Mouse (Mus musculus): ENCODE results near the gene Plin4. TPM values are rescaled to one million over a fixed set of nuclear protein-coding genes. Genes with fewer than 3 reads are reported as not detected.
A peak's percentile ranks its signal among the peaks of the same experiment; 100 is the strongest.

The Plin4 gene
- total and polyA plus RNA-seq, 3 experiments = 0.04 TPM; not detected in 1

DNA sequence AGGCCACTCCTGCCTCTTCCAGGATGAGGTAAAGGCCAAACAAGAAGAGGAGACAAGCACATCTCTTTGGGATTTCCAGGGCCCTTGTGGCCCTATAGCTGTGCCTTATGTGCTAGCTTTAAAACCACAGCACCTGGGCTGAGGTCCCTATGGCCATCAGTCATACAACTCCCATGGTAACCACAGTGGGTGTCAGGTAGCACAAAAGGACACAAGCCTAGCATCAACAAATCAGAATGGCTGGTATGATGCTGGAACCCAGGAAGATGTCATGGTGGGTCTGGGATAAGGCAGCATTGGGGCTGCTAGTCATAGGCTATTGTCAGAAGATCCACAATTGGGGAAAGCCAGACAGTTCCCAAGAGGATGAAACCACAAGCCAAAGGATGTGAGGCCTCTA, 38.5 kb downstream of the Plin4 start:
- H3K4me1 ChIP-seq (ENCODE audit: control insufficient read depth in 1 of 2, insufficient read depth in 2 of 2) = peaks cover 5 to 34% of the 10 kb centered on the region in 2 experiments; a peak in 3 of 4 replicates
- DNase-seq (ENCODE audit: extremely low read depth) = peak; percentile 20
- in situ Hi-C loops (cut with MboI; ENCODE audit: low pct_ligation_motif_present, low pct_unique_long_range_greater_than_20kb, low sequenced_read_pairs) = no loop called here
- TF ChIP-seq CHD1 (IDR thresholded peaks at IDR 0.05; ENCODE audit: low read depth, low read length) = no peak
- TF ChIP-seq JUN (IDR thresholded peaks at IDR 0.05; ENCODE audit: insufficient read depth, low read depth, low read length) = no peak
- 0 out of 2 replicates have a peak, but pooled peaks have one; percentile 16 for TF ChIP-seq POLR2A (IDR thresholded peaks at IDR 0.05; ENCODE audit: low read depth, low read length)
- H3K4me3 ChIP-seq (replicated peaks in 1 of 3; ENCODE audit: low read depth in 2 of 3, low read length in 2 of 3, poor library complexity in 1 of 3) = no peak overlapping the region
- H3K9ac ChIP-seq (ENCODE audit: insufficient read depth, low read depth) = no peak overlapping the region
- H3K27ac ChIP-seq (ENCODE audit: insufficient read depth, low read depth) = no peak overlapping the region
- peaks cover 63 to 72% of the 10 kb centered on the region in 2 experiments for H3K36me3 ChIP-seq (replicated peaks in 1 of 2; ENCODE audit: control insufficient read depth in 1 of 2, insufficient read depth in 1 of 2, low read length in 1 of 2)
- H3K27me3 ChIP-seq (replicated peaks) = no peaks in the 10 kb centered on the region
- no peaks in the 10 kb centered on the region for H3K9me3 ChIP-seq (replicated peaks; ENCODE audit: low read length)
- dilution Hi-C loops (cut with MboI; ENCODE audit: extremely low pct_ligation_motif_present, extremely low pct_unique_long_range_greater_than_20kb, low sequenced_read_pairs) = no loop called here
- H3K4me2 ChIP-seq (ENCODE audit: insufficient read depth, low read depth, poor library complexity, severe bottlenecking) = no peak overlapping the region
- no peaks in the 10 kb centered on the region; the same call in 1 of the 2 replicates for H3K79me2 ChIP-seq (replicated peaks; ENCODE audit: control insufficient read depth, extremely low read depth, insufficient read depth, poor library complexity, severe bottlenecking)

DNA sequence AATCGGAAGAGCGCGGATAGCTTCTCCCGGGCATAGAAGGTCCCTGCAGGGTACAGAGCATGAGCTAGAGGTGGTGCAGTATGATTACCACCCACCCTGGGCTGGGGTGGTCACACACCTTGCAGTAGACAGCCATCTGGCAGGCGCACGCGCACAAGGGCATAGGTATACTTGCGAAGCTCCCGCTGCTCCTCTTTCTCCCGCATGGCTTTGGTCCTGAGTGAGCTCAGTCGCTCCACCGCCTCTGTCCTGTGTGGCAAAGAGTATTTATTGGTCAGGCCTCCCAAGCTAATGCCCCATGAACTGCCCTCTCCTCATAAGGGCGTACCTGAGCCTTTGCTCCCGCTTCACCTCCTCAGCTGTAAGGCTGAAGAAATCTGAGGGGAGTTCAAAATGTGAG, 40.5 kb downstream of the Plin4 start:
- peaks cover 83 to 92% of the 10 kb centered on the region in 2 experiments for H3K36me3 ChIP-seq (replicated peaks in 1 of 2; ENCODE audit: control insufficient read depth in 1 of 2, insufficient read depth in 1 of 2, low read length in 1 of 2)
- TF ChIP-seq RCOR1 (conservative IDR thresholded peaks at IDR 0.05; ENCODE audit: low read depth, low read length) = no peak
- no peak for TF ChIP-seq SIN3A (IDR thresholded peaks at IDR 0.05; ENCODE audit: low read length)
- TF ChIP-seq ELF1 (IDR thresholded peaks at IDR 0.05; ENCODE audit: low read depth, low read length) = no peak
- no peak for TF ChIP-seq USF2 (conservative IDR thresholded peaks at IDR 0.05; ENCODE audit: low read depth, low read length)
- TF ChIP-seq PAX5 (IDR thresholded peaks at IDR 0.05; ENCODE audit: low read length) = no peak
- no peak for TF ChIP-seq NELFE (IDR thresholded peaks at IDR 0.05; ENCODE audit: low read depth, low read length)
- TF ChIP-seq CTCF (conservative IDR thresholded peaks at IDR 0.05 in 1 of 2, IDR thresholded peaks at IDR 0.05 in 1 of 2; ENCODE audit: low read depth in 2 of 2, low read length in 2 of 2) = no peak
- no peak for TF ChIP-seq MAFK (IDR thresholded peaks at IDR 0.05; ENCODE audit: insufficient replicate concordance, low read length)
- no peak for TF ChIP-seq JUND (conservative IDR thresholded peaks at IDR 0.05; ENCODE audit: low read depth, low read length)
- no peaks in the 10 kb centered on the region; the same call in 1 of the 2 replicates for H3K79me2 ChIP-seq (replicated peaks; ENCODE audit: control insufficient read depth, extremely low read depth, insufficient read depth, poor library complexity, severe bottlenecking)
- H3K27me3 ChIP-seq (replicated peaks) = no peaks in the 10 kb centered on the region
- peaks cover 5 to 22% of the 10 kb centered on the region in 2 experiments; a peak in 3 of 4 replicates for H3K4me1 ChIP-seq (ENCODE audit: control insufficient read depth in 1 of 2, insufficient read depth in 2 of 2)
- no peak overlapping the region for H3K9ac ChIP-seq (ENCODE audit: insufficient read depth, low read depth)
- no peaks in the 10 kb centered on the region for H3K9me3 ChIP-seq (replicated peaks; ENCODE audit: low read length)
- no peak overlapping the region for H3K4me2 ChIP-seq (ENCODE audit: insufficient read depth, low read depth, poor library complexity, severe bottlenecking)
- dilution Hi-C loops (cut with MboI; ENCODE audit: extremely low pct_ligation_motif_present, extremely low pct_unique_long_range_greater_than_20kb, low sequenced_read_pairs) (no loop called here), in situ Hi-C loops (cut with MboI; ENCODE audit: low pct_ligation_motif_present, low pct_unique_long_range_greater_than_20kb, low sequenced_read_pairs) (no loop called here)
- DNase-seq (ENCODE audit: extremely low read depth) = no peak
- no peak overlapping the region for H3K4me3 ChIP-seq (replicated peaks in 1 of 3; ENCODE audit: low read depth in 2 of 3, low read length in 2 of 3, poor library complexity in 1 of 3)
- no peak overlapping the region for H3K27ac ChIP-seq (ENCODE audit: insufficient read depth, low read depth)

DNA sequence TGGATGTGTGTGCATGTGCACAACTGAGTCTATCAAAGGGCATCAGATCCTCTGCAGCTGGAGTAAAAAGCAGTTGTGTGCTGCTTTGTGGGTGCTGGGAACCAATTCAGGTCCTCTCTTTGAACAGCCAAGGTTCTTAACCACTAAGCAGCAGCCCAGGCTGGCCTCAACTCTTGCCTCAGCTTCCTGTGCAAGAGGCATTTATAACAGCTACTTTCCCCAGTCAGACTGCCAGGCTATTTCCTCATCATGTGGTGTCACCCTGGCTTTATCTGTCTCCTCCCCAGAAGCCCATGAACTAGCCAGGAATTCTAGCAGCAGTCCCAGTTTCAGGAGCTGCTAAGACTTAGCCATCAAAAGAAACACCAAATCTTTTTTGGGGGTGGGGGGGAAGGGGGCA, 43.2 kb downstream of the Plin4 start:
- H3K4me3 ChIP-seq (replicated peaks in 1 of 3; ENCODE audit: low read depth in 2 of 3, low read length in 2 of 3, poor library complexity in 1 of 3) = no peak overlapping the region
- H3K4me1 ChIP-seq (ENCODE audit: control insufficient read depth in 1 of 2, insufficient read depth in 2 of 2) = peaks cover 2 to 13% of the 10 kb centered on the region in 2 experiments; a peak in 2 of 4 replicates
- DNase-seq (ENCODE audit: extremely low read depth) = no peak
- no peak overlapping the region for H3K9ac ChIP-seq (ENCODE audit: insufficient read depth, low read depth)
- no peak overlapping the region for H3K4me2 ChIP-seq (ENCODE audit: insufficient read depth, low read depth, poor library complexity, severe bottlenecking)
- H3K79me2 ChIP-seq (replicated peaks; ENCODE audit: control insufficient read depth, extremely low read depth, insufficient read depth, poor library complexity, severe bottlenecking) = no peaks in the 10 kb centered on the region
- in situ Hi-C loops (cut with MboI; ENCODE audit: low pct_ligation_motif_present, low pct_unique_long_range_greater_than_20kb, low sequenced_read_pairs) (no loop called here), dilution Hi-C loops (cut with MboI; ENCODE audit: extremely low pct_ligation_motif_present, extremely low pct_unique_long_range_greater_than_20kb, low sequenced_read_pairs) (no loop called here)
- TF ChIP-seq JUN (IDR thresholded peaks at IDR 0.05; ENCODE audit: insufficient read depth, low read depth, low read length) (no peak), MAX (IDR thresholded peaks at IDR 0.05; ENCODE audit: low read length) (no peak), TBP (conservative IDR thresholded peaks at IDR 0.05; ENCODE audit: low read depth, low read length) (no peak), RCOR1 (conservative IDR thresholded peaks at IDR 0.05; ENCODE audit: low read depth, low read length) (no peak), CHD2 (IDR thresholded peaks at IDR 0.05; ENCODE audit: low read length) (no peak), E2F4 (IDR thresholded peaks at IDR 0.05; ENCODE audit: insufficient replicate concordance, low read depth, low read length) (no peak), ELF1 (IDR thresholded peaks at IDR 0.05; ENCODE audit: low read depth, low read length) (no peak), IRF4 (IDR thresholded peaks at IDR 0.05; ENCODE audit: low read depth, low read length) (no peak), PAX5 (IDR thresholded peaks at IDR 0.05; ENCODE audit: low read length) (no peak), KAT2A (IDR thresholded peaks at IDR 0.05; ENCODE audit: insufficient replicate concordance, low read length) (no peak), SMC3 (IDR thresholded peaks at IDR 0.05; ENCODE audit: low read depth, low read length) (no peak), CHD1 (IDR thresholded peaks at IDR 0.05; ENCODE audit: low read depth, low read length) (no peak)
- no peak overlapping the region for H3K27ac ChIP-seq (ENCODE audit: insufficient read depth, low read depth)
- H3K27me3 ChIP-seq (replicated peaks) = no peaks in the 10 kb centered on the region
- H3K36me3 ChIP-seq (replicated peaks in 1 of 2; ENCODE audit: control insufficient read depth in 1 of 2, insufficient read depth in 1 of 2, low read length in 1 of 2) = peaks cover 94 to 97% of the 10 kb centered on the region in 2 experiments
- H3K9me3 ChIP-seq (replicated peaks; ENCODE audit: low read length) = no peaks in the 10 kb centered on the region
